Mouse (Mus musculus) heart, embryonic 16.5 days (tissue): ENCODE measurements at regions not wholly inside any gene's neighbourhood (a gene's known extent, or its start where the extent isn't known, plus 50 kb on each side); places are given as distances from the start of the nearest gene placed in this dataset.

Experiments
- ATAC-seq: fragments of 200-750 bp; cut with Nextera tagmentation; replicated peaks from 2 replicates; pipeline ENCODE4 v1.8.0; 2017; ENCODE audit warnings: moderate number of reproducible peaks; ENCODE audit not compliant: insufficient read depth, low FRiP score; ENCODE audit errors: extremely low read depth
- H3K27ac ChIP-seq: fragments of 300-500 bp; sonication (generic); 2 replicates; pipeline ENCODE4 v1.5.1; 2014; ENCODE audit warnings: mild to moderate bottlenecking, low read length, control low read depth, moderate library complexity
- H3K27me3 ChIP-seq: fragments of 300-500 bp; sonication (generic); 2 replicates; pipeline ENCODE4 v1.6.1; 2014; ENCODE audit warnings: low read length, mixed read lengths; ENCODE audit not compliant: control insufficient read depth, insufficient read depth
- H3K36me3 ChIP-seq: fragments of 300-500 bp; sonication (generic); 2 replicates; pipeline ENCODE4 v1.6.1; 2014; ENCODE audit not compliant: control insufficient read depth, insufficient read depth
- H3K4me1 ChIP-seq: fragments of 300-500 bp; sonication (generic); 2 replicates; pipeline ENCODE4 v1.6.1; 2014; ENCODE audit warnings: low read length, mixed read lengths; ENCODE audit not compliant: control insufficient read depth, insufficient read depth
- H3K4me2 ChIP-seq: fragments of 300-500 bp; sonication (generic); 2 replicates; pipeline ENCODE4 v1.6.1; 2014; ENCODE audit warnings: low read depth, mild to moderate bottlenecking, control low read depth, low read length
- H3K4me3 ChIP-seq: fragments of 300-500 bp; sonication (generic); 2 replicates; pipeline ENCODE4 v1.5.1; 2014; ENCODE audit warnings: mild to moderate bottlenecking, control low read depth, low read length
- H3K9ac ChIP-seq: fragments of 300-500 bp; sonication (generic); 2 replicates; pipeline ENCODE4 v1.6.1; 2014; ENCODE audit warnings: low read length, control low read depth
- H3K9me3 ChIP-seq: fragments of 300-500 bp; sonication (generic); replicated peaks from 2 replicates; pipeline ENCODE4 v1.6.1; 2016; ENCODE audit warnings: low read length; ENCODE audit not compliant: control insufficient read depth
- WGBS: fragments of 180-500 bp; shearing (Covaris S2); extraction: QIAGEN DNeasy Blood & Tissue Kit; methylation state at CpG from one replicate; pipeline ENCODE4 v1.1.7; 2014; 5-methylcytosine and 5-hydroxymethylcytosine counted together

- Histone ChIP-seq H3K36me3 (no peaks in the 10 kb centered on the region), H3K4me3 (no peak overlapping the region), H3K4me2 (no peak overlapping the region), H3K9me3 (no peaks in the 10 kb centered on the region), H3K27me3 (no peaks in the 10 kb centered on the region), H3K4me1 (no peaks in the 10 kb centered on the region), H3K27ac (no peak overlapping the region), H3K9ac (no peak overlapping the region)
- no peak for ATAC-seq
- 79% methylated on average over 6 of the region's 6 CpGs for WGBS
These were observed 218.5 kb upstream of the Id4 start for GRCm38 (mm10) chr13:48042572-48042971.

GRCm38 (mm10) chr13:48046201-48046750 is 214.8 kb upstream of the Id4 start:
- H3K27ac ChIP-seq = no peak overlapping the region
- no peaks in the 10 kb centered on the region for H3K36me3 ChIP-seq
- no peaks in the 10 kb centered on the region for H3K9me3 ChIP-seq
- WGBS = 77% methylated on average over 25 of the region's 25 CpGs
- H3K4me1 ChIP-seq = no peaks in the 10 kb centered on the region
- no peak for ATAC-seq
- no peak overlapping the region for H3K4me3 ChIP-seq
- H3K9ac ChIP-seq = no peak overlapping the region
- H3K4me2 ChIP-seq = no peak overlapping the region
- no peaks in the 10 kb centered on the region for H3K27me3 ChIP-seq

GRCm38 (mm10) chr13:48049796-48050195 is 211.2 kb upstream of the Id4 start:
- no peak overlapping the region for H3K9ac ChIP-seq
- H3K27me3 ChIP-seq = no peaks in the 10 kb centered on the region
- H3K4me1 ChIP-seq = no peaks in the 10 kb centered on the region
- H3K36me3 ChIP-seq = no peaks in the 10 kb centered on the region
- H3K4me3 ChIP-seq = no peak overlapping the region
- no peak for ATAC-seq
- no peaks in the 10 kb centered on the region for H3K9me3 ChIP-seq
- H3K27ac ChIP-seq = no peak overlapping the region
- no peak overlapping the region for H3K4me2 ChIP-seq
- WGBS = 90% methylated on average over 6 of the region's 6 CpGs

GRCm38 (mm10) chr13:48074630-48075029 is 186.4 kb upstream of the Id4 start:
- H3K4me2 ChIP-seq = no peak overlapping the region
- no peaks in the 10 kb centered on the region for H3K36me3 ChIP-seq
- H3K4me3 ChIP-seq = no peak overlapping the region
- no peak overlapping the region for H3K9ac ChIP-seq
- no peaks in the 10 kb centered on the region for H3K27me3 ChIP-seq
- no peaks in the 10 kb centered on the region for H3K9me3 ChIP-seq
- no peak for ATAC-seq
- no peaks in the 10 kb centered on the region for H3K4me1 ChIP-seq
- no peak overlapping the region for H3K27ac ChIP-seq

GRCm38 (mm10) chr13:48075315-48075714 is 185.7 kb upstream of the Id4 start:
- Histone ChIP-seq H3K4me1 (no peaks in the 10 kb centered on the region), H3K9me3 (no peaks in the 10 kb centered on the region), H3K4me3 (no peak overlapping the region), H3K4me2 (no peak overlapping the region), H3K27me3 (no peaks in the 10 kb centered on the region), H3K9ac (no peak overlapping the region), H3K36me3 (no peaks in the 10 kb centered on the region), H3K27ac (no peak overlapping the region)
- 59% methylated on average over 5 of the region's 5 CpGs for WGBS
- ATAC-seq = no peak

- Histone ChIP-seq H3K4me2 (peak overlapping the region; percentile 42), H3K4me1 (no peaks in the 10 kb centered on the region), H3K27ac (no peak overlapping the region), H3K9ac (no peak overlapping the region), H3K36me3 (no peaks in the 10 kb centered on the region), H3K9me3 (no peaks in the 10 kb centered on the region), H3K4me3 (no peak overlapping the region), H3K27me3 (no peaks in the 10 kb centered on the region)
- ATAC-seq = no peak
- 33% methylated on average over 12 of the region's 12 CpGs for WGBS
These were observed 182.8 kb upstream of the Id4 start for GRCm38 (mm10) chr13:48078214-48078613.

GRCm38 (mm10) chr13:48083294-48083693 is 177.7 kb upstream of the Id4 start:
- Histone ChIP-seq H3K4me3 (no peak overlapping the region), H3K36me3 (no peaks in the 10 kb centered on the region), H3K9ac (no peak overlapping the region), H3K27ac (no peak overlapping the region), H3K4me2 (no peak overlapping the region), H3K27me3 (no peaks in the 10 kb centered on the region), H3K9me3 (no peaks in the 10 kb centered on the region), H3K4me1 (no peaks in the 10 kb centered on the region)
- 65% methylated on average over 2 of the region's 2 CpGs for WGBS
- ATAC-seq = no peak

GRCm38 (mm10) chr13:48083807-48084206 is 177.2 kb upstream of the Id4 start:
- Histone ChIP-seq H3K9ac (no peak overlapping the region), H3K4me3 (no peak overlapping the region), H3K36me3 (no peaks in the 10 kb centered on the region), H3K27me3 (no peaks in the 10 kb centered on the region), H3K27ac (no peak overlapping the region), H3K9me3 (no peaks in the 10 kb centered on the region), H3K4me1 (no peaks in the 10 kb centered on the region), H3K4me2 (no peak overlapping the region)
- no peak for ATAC-seq

GRCm38 (mm10) chr13:48094275-48095035 is 166.6 kb upstream of the Id4 start:
- no peak overlapping the region for H3K4me2 ChIP-seq
- H3K9ac ChIP-seq = no peak overlapping the region
- H3K4me1 ChIP-seq = no peaks in the 10 kb centered on the region
- no peaks in the 10 kb centered on the region for H3K9me3 ChIP-seq
- no peak for ATAC-seq
- no peaks in the 10 kb centered on the region for H3K36me3 ChIP-seq
- no peak overlapping the region for H3K27ac ChIP-seq
- WGBS = 84% methylated on average over 16 of the region's 16 CpGs
- H3K4me3 ChIP-seq = no peak overlapping the region
- H3K27me3 ChIP-seq = no peaks in the 10 kb centered on the region
